Mouse (Mus musculus) ES-E14 (cell line): ENCODE results near the gene Ugp2.

Experiments
- ZC3H11A ChIP-seq: IDR thresholded peaks from 2 replicates; pipeline ENCODE4 v1.6.1; 2012; ENCODE audit warnings: low read depth, mild to moderate bottlenecking, inconsistent platforms, low read length, borderline replicate concordance
- ZNF384 ChIP-seq: IDR thresholded peaks from 2 replicates; pipeline ENCODE4 v1.6.1; 2012; ENCODE audit warnings: low read depth, low read length, inconsistent platforms

DNA sequence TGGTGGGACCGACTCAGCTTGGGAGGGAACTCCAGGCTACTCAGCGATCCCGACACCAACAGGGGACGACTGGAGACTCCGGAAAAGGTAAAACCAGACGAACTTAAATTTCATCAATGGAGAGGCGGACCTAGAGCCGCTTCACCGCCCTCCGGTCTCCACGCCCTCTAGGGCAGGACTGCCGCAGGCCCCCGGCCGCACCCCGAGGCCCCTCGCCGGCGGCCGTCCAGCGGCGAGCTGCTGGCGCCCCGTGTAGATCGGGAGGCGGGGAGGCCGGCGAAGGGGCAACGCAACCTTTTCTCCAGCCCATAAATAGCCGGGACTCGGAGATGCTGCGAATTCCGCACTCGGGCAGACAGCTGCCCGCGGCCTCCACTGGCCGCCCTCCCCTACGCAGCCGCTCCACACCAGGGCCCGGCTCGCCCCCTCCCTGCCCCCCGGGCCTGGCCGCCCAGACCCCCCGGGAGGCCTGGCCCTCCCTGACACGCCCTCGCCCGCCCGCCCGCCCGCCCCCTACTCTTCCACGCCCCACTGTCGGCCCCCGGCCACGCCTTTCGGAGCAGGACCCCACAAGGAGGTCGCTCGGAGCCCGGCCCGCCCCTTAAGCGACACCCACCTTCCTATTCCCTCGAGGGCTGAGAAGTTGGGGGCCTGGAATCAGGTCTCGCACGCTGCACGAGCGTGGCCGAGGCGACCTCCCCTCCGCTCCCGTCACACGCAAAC, 441 bp downstream of the Ugp2 start:
- no peak for TF ChIP-seq ZNF384
- TF ChIP-seq ZC3H11A, result no peak
